Mouse (Mus musculus): ENCODE data around the gene Olfr372. TPM values are rescaled to one million over a fixed set of nuclear protein-coding genes. Genes with fewer than 3 reads are reported as not detected.
"Not testable (repeated sequence)": the region's sequence is repeated elsewhere in the genome, so short reads cannot be mapped to it uniquely, and the experiment has no call there.

Olfr372 gene
- polyA plus RNA-seq, 1 experiment from 2014 or later = not detected

DNA sequence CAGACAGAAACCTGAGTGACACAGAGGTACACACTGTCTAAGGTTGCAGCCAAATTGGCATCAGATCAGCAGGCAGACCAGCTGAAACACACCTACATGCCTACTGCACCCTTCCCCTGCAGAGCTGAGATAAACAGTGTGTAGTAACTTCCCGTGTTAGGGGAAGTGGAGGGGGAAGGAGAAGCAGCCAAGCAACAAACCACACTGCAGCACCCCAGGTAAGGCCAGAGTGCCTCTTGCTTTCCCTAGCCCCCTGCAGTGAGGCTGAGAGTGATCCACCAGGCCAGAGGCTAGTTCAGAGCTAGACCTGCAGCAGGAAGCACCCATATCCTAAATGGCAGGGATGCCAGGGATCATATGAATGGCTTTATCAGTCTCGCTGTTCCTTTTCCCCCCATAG is 23.7 kb upstream of the Olfr372 start:
- not testable (repeated sequence) for H3K36me3 ChIP-seq (ENCODE audit: control insufficient read depth, insufficient read depth, low read length); H3K4me1 ChIP-seq (replicated peaks; ENCODE audit: control insufficient read depth, insufficient read depth, low read length); DNase-seq (ENCODE audit: low spot score); H3K4me2 ChIP-seq (replicated peaks; ENCODE audit: low read depth, low read length); ATAC-seq (ENCODE audit: low FRiP score); H3K27ac ChIP-seq (ENCODE audit: low read depth, low read length); H3K9ac ChIP-seq (ENCODE audit: low read depth, low read length); H3K27me3 ChIP-seq (ENCODE audit: control insufficient read depth, insufficient read depth, low read length); H3K4me3 ChIP-seq (ENCODE audit: low read depth, low read length); H3K9me3 ChIP-seq (ENCODE audit: control insufficient read depth, low read length)
- 86% methylated on average over 2 of the region's 2 CpGs for WGBS

DNA sequence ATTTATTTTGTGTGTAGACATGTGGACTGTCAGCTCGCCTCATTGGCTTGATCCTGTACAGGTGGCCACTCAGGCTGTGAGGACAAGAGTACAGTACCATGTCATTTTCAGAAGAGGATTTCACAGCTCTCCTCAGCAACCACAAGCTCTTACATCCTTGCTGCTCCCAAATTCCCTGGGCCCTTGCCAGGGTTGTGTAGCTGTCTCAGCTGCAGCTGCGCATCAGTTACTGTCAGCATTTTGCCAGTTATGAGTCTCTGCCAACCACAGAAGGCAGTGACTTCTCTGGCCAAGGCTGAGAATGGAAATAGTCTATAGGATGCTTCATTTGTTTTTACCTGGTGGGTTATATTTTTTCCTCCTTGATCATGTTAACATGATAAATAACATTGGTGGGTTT is 22.9 kb upstream of the Olfr372 start:
- 88% methylated on average over 2 of the region's 2 CpGs for WGBS
- no peak overlapping the region for H3K9ac ChIP-seq (ENCODE audit: low read depth, low read length)
- H3K27ac ChIP-seq (ENCODE audit: low read depth, low read length) = no peak overlapping the region
- no peak overlapping the region for H3K4me2 ChIP-seq (replicated peaks; ENCODE audit: low read depth, low read length)
- H3K27me3 ChIP-seq (ENCODE audit: control insufficient read depth, insufficient read depth, low read length) = no peaks in the 10 kb centered on the region
- no peaks in the 10 kb centered on the region for H3K36me3 ChIP-seq (ENCODE audit: control insufficient read depth, insufficient read depth, low read length)
- no peak for DNase-seq (ENCODE audit: low spot score)
- no peak overlapping the region for H3K4me3 ChIP-seq (ENCODE audit: low read depth, low read length)
- no peaks in the 10 kb centered on the region for H3K9me3 ChIP-seq (ENCODE audit: control insufficient read depth, low read length)
- H3K4me1 ChIP-seq (replicated peaks; ENCODE audit: control insufficient read depth, insufficient read depth, low read length) = no peaks in the 10 kb centered on the region
- ATAC-seq (ENCODE audit: low FRiP score) = no peak

DNA sequence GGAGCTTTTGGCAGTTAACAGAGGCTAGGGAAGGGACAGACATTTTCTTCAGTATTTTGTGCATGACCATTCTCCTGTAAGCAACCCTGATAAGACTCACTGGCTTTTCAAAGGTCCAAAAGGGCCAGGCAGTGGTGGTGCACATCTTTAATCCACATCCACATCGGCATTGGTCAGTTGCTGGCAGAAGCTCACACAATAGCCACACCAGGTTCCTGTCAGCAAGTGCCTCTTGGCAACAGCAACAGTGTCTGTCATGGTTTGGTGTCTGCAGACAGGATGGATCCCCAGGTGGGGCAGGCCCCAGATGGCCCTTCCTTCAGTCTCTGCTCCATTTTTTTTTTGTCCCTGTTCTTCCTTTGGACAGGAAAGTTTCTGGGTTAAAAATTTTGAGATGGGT is 22.0 kb upstream of the Olfr372 start:
- 86% methylated on average over 1 of the region's 1 CpGs for WGBS

DNA sequence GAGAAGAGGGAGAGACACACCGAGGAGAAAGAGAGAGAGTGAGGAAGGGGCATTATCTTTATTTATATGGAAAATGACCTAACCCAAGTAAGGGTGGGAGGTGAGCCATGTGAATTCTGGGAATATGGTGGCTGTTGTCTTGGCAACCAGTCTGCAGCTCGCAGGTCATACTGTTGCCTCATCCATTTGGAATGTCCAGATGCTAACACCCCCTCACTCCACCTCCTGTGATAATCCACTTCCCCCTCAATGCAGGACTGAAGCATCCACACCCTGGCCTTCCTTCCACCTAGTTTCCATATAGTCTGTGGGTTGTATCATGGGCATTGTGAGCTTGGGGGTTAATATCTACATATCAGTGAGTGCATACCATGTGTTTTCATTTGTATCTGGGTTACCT is 21.2 kb upstream of the Olfr372 start:
- no peak overlapping the region for H3K27ac ChIP-seq (ENCODE audit: low read depth, low read length)
- 62% methylated on average over 2 of the region's 2 CpGs for WGBS

More for the DNA sequence above, 22.0 kb upstream of the Olfr372 start:
- not testable (repeated sequence) for ATAC-seq (ENCODE audit: low FRiP score); H3K27me3 ChIP-seq (ENCODE audit: control insufficient read depth, insufficient read depth, low read length); H3K9ac ChIP-seq (ENCODE audit: low read depth, low read length); H3K4me1 ChIP-seq (replicated peaks; ENCODE audit: control insufficient read depth, insufficient read depth, low read length); H3K4me3 ChIP-seq (ENCODE audit: low read depth, low read length); H3K27ac ChIP-seq (ENCODE audit: low read depth, low read length); DNase-seq (ENCODE audit: low spot score); H3K9me3 ChIP-seq (ENCODE audit: control insufficient read depth, low read length); H3K36me3 ChIP-seq (ENCODE audit: control insufficient read depth, insufficient read depth, low read length); H3K4me2 ChIP-seq (replicated peaks; ENCODE audit: low read depth, low read length)

DNA sequence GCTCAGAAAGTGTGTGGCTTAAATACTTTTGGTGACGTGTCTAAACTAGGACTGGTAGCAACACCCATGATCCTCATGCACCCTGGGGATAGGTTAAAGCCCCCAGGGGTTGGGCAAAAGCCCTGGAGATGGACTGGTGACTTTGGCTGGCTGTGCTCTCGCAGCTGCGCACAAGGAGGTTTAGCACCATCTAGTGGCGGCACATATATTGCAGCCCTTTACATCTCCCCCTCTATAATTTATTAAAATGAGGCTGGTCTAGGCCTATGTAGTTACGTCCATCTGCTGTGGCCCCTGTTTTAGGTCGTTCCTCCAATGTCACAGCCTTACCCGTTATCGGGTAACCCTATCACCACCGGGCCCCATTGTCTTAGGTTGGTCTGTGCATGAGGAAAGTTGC is 16.1 kb upstream of the Olfr372 start:
- not testable (repeated sequence) for H3K9me3 ChIP-seq (ENCODE audit: control insufficient read depth, low read length); DNase-seq (ENCODE audit: low spot score); H3K27me3 ChIP-seq (ENCODE audit: control insufficient read depth, insufficient read depth, low read length); ATAC-seq (ENCODE audit: low FRiP score); H3K27ac ChIP-seq (ENCODE audit: low read depth, low read length); H3K36me3 ChIP-seq (ENCODE audit: control insufficient read depth, insufficient read depth, low read length); H3K4me2 ChIP-seq (replicated peaks; ENCODE audit: low read depth, low read length); H3K4me1 ChIP-seq (replicated peaks; ENCODE audit: control insufficient read depth, insufficient read depth, low read length); H3K9ac ChIP-seq (ENCODE audit: low read depth, low read length); H3K4me3 ChIP-seq (ENCODE audit: low read depth, low read length)
- WGBS = 8% methylated on average over 3 of the region's 9 CpGs

More for the DNA sequence above, 21.2 kb upstream of the Olfr372 start:
- H3K9me3 ChIP-seq (ENCODE audit: control insufficient read depth, low read length) = no peaks in the 10 kb centered on the region
- ATAC-seq (ENCODE audit: low FRiP score) = no peak
- no peaks in the 10 kb centered on the region for H3K27me3 ChIP-seq (ENCODE audit: control insufficient read depth, insufficient read depth, low read length)
- no peaks in the 10 kb centered on the region for H3K4me1 ChIP-seq (replicated peaks; ENCODE audit: control insufficient read depth, insufficient read depth, low read length)
- H3K36me3 ChIP-seq (ENCODE audit: control insufficient read depth, insufficient read depth, low read length) = no peaks in the 10 kb centered on the region
- no peak for DNase-seq (ENCODE audit: low spot score)
- H3K4me3 ChIP-seq (ENCODE audit: low read depth, low read length) = no peak overlapping the region
- no peak overlapping the region for H3K4me2 ChIP-seq (replicated peaks; ENCODE audit: low read depth, low read length)
- no peak overlapping the region for H3K9ac ChIP-seq (ENCODE audit: low read depth, low read length)

DNA sequence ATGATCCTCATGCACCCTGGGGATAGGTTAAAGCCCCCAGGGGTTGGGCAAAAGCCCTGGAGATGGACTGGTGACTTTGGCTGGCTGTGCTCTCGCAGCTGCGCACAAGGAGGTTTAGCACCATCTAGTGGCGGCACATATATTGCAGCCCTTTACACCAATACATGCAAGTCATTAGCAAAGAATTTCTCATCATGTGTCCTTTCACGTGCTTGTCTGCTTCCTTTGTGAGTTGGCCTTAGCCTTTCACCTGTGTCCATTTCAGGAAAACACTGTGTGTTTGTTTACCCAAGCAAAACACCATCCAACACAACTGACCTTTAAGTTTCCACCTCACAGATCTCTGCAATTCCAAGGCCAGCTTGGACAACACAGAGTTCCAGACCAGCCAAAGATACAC is 8.1 kb upstream of the Olfr372 start:
- not testable (repeated sequence) for H3K27ac ChIP-seq (ENCODE audit: low read depth, low read length); H3K4me3 ChIP-seq (ENCODE audit: low read depth, low read length); H3K36me3 ChIP-seq (ENCODE audit: control insufficient read depth, insufficient read depth, low read length); H3K27me3 ChIP-seq (ENCODE audit: control insufficient read depth, insufficient read depth, low read length); H3K4me2 ChIP-seq (replicated peaks; ENCODE audit: low read depth, low read length); H3K9ac ChIP-seq (ENCODE audit: low read depth, low read length); H3K4me1 ChIP-seq (replicated peaks; ENCODE audit: control insufficient read depth, insufficient read depth, low read length); DNase-seq (ENCODE audit: low spot score); H3K9me3 ChIP-seq (ENCODE audit: control insufficient read depth, low read length); ATAC-seq (ENCODE audit: low FRiP score)
- 35% methylated on average over 4 of the region's 4 CpGs for WGBS

DNA sequence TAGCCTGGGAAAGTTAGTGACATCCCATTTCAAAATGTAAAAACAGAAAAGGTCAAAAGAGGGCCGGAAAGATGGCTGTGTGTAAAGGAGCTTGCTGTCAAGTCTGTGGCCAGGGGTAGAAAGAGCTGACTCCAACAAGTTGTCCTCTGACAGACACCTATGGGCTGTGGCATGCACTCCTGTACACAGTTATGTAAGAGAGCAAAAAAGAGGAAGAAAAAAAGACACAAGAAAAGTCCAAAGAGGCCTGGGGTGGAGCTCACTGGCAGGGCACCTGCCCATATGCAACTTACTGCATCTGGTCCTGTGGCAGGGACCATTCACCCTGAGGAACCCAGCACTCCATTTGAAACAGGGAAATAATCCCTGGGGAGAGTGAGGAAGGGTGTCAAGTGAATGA is 1.5 kb downstream of the Olfr372 start:
- ATAC-seq (ENCODE audit: low FRiP score) = no peak
- H3K27ac ChIP-seq (ENCODE audit: low read depth, low read length) = no peak overlapping the region
- 92% methylated on average over 1 of the region's 1 CpGs for WGBS

DNA sequence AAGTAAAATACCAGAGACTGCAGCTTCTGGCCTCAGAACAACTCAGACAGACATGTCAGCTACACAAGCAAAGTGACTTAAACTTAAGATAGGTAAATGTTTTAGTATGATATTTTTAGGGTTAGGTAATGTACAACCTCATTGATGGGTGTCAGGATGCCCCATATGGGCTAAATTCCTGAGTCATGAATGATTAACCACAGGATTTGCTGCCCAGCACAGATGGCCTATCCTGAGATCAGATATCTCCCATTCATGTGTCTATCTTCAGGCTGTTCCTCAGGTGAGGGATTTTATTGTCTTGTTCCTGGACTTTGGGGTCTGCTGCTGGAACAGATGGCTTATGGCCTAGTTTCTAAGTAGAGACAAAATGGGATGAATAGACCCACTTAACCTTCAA is 13.6 kb downstream of the Olfr372 start:
- ATAC-seq (ENCODE audit: low FRiP score); H3K4me3 ChIP-seq (ENCODE audit: low read depth, low read length); H3K4me2 ChIP-seq (replicated peaks; ENCODE audit: low read depth, low read length); H3K36me3 ChIP-seq (ENCODE audit: control insufficient read depth, insufficient read depth, low read length); DNase-seq (ENCODE audit: low spot score); H3K9me3 ChIP-seq (ENCODE audit: control insufficient read depth, low read length); H3K9ac ChIP-seq (ENCODE audit: low read depth, low read length); H3K4me1 ChIP-seq (replicated peaks; ENCODE audit: control insufficient read depth, insufficient read depth, low read length); H3K27me3 ChIP-seq (ENCODE audit: control insufficient read depth, insufficient read depth, low read length); H3K27ac ChIP-seq (ENCODE audit: low read depth, low read length): not testable (repeated sequence)

More for the DNA sequence above, 1.5 kb downstream of the Olfr372 start:
- Histone ChIP-seq H3K4me2 (replicated peaks; ENCODE audit: low read depth, low read length) (no peak overlapping the region), H3K4me3 (ENCODE audit: low read depth, low read length) (no peak overlapping the region), H3K9me3 (ENCODE audit: control insufficient read depth, low read length) (no peaks in the 10 kb centered on the region), H3K9ac (ENCODE audit: low read depth, low read length) (no peak overlapping the region), H3K36me3 (ENCODE audit: control insufficient read depth, insufficient read depth, low read length) (no peaks in the 10 kb centered on the region), H3K4me1 (replicated peaks; ENCODE audit: control insufficient read depth, insufficient read depth, low read length) (no peaks in the 10 kb centered on the region), H3K27me3 (ENCODE audit: control insufficient read depth, insufficient read depth, low read length) (no peaks in the 10 kb centered on the region)
- no peak for DNase-seq (ENCODE audit: low spot score)

DNA sequence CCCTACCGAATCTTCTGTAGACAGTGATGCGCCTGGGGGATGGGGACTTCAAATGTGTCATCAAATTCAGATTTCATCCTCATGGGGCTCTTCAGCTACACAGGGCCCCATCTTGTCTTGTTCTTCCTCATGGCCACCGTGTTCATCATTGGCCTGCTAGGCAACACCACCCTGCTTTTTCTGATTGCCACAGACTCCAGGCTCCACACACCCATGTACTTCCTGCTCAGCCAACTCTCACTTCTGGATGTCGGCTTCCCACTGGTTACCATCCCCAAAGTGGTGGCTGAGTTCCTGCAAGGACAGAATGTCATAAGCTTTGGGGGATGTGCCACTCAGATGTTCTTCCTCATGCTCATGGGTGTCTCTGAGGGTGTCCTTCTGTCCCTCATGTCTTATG is 16.6 kb downstream of the Olfr372 start:
- H3K4me3 ChIP-seq (ENCODE audit: low read depth, low read length); H3K36me3 ChIP-seq (ENCODE audit: control insufficient read depth, insufficient read depth, low read length); H3K9me3 ChIP-seq (ENCODE audit: control insufficient read depth, low read length); H3K4me2 ChIP-seq (replicated peaks; ENCODE audit: low read depth, low read length); H3K9ac ChIP-seq (ENCODE audit: low read depth, low read length); H3K4me1 ChIP-seq (replicated peaks; ENCODE audit: control insufficient read depth, insufficient read depth, low read length); H3K27ac ChIP-seq (ENCODE audit: low read depth, low read length); H3K27me3 ChIP-seq (ENCODE audit: control insufficient read depth, insufficient read depth, low read length); ATAC-seq (ENCODE audit: low FRiP score); DNase-seq (ENCODE audit: low spot score): not testable (repeated sequence)
- 89% methylated on average over 3 of the region's 4 CpGs for WGBS
